Mouse (Mus musculus): ENCODE data around the gene Plcxd2. TPM values are rescaled to one million over a fixed set of nuclear protein-coding genes. Genes with fewer than 3 reads are reported as not detected.

Gene Plcxd2
- polyA plus RNA-seq, 1 experiment from 2014 or later = 0.78 TPM

DNA sequence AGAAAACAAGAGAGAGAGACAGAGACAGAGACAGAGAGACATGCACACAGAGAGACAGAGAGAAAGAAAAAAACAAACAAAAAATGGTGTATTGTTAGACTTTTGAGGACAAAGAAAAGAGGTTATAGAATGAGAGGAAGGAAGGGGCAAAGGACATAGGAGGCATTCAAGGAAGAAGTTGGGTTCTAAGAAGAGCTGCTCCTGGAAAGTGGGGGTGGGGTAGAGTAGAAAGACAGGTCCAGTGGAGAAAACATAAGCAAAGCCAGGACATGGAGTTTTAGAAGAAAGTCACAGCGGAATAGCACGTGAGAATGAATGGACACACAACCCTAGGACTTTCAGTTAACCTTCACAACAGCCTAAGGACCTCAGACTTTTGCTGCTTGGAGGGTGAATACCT lies 10.4 kb upstream of the Plcxd2 start:
- WGBS = 77% methylated on average over 2 of the region's 2 CpGs
- H3K9ac ChIP-seq = no peak overlapping the region
- no peak for TF ChIP-seq CTCF (IDR thresholded peaks at IDR 0.05; ENCODE audit: low read depth)
- no peak overlapping the region for H3K27ac ChIP-seq (ENCODE audit: low read depth)
- H3K4me2 ChIP-seq = no peak overlapping the region
- no peaks in the 10 kb centered on the region for H3K27me3 ChIP-seq (ENCODE audit: insufficient read depth, low read length)
- no peak overlapping the region for H3K4me3 ChIP-seq (ENCODE audit: low read depth, low read length)
- no peak for DNase-seq
- no peaks in the 10 kb centered on the region for H3K9me3 ChIP-seq (ENCODE audit: low read depth, low read length)
- no peaks in the 10 kb centered on the region for H3K4me1 ChIP-seq (ENCODE audit: insufficient read depth)
- no peaks in the 10 kb centered on the region for H3K36me3 ChIP-seq (ENCODE audit: insufficient read depth)
- no peak for ATAC-seq (ENCODE audit: insufficient read depth)

DNA sequence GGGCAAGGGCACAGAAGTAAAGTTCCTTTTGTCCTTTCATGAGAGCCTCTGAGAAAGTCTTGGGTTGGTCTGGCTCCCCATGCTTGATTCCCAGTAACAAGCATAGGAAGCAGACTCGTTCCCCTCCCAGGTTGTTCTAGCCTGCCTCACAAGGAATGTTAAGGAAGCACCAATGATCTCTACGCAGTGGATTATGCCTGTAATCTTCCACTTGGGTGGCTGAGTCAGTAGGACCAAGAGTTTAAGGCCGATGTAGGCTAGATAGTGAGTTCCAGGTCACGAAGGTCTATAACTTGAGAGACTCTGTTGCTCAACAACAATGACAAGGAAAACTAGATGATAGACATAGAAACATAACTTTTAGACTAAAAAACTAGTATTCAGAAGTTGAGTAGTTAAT lies 9.8 kb upstream of the Plcxd2 start:
- H3K9ac ChIP-seq = no peak overlapping the region
- H3K27me3 ChIP-seq (ENCODE audit: insufficient read depth, low read length) = no peaks in the 10 kb centered on the region
- no peaks in the 10 kb centered on the region for H3K4me1 ChIP-seq (ENCODE audit: insufficient read depth)
- no peak overlapping the region for H3K4me3 ChIP-seq (ENCODE audit: low read depth, low read length)
- 81% methylated on average over 4 of the region's 4 CpGs for WGBS
- no peak for TF ChIP-seq CTCF (IDR thresholded peaks at IDR 0.05; ENCODE audit: low read depth)
- H3K27ac ChIP-seq (ENCODE audit: low read depth) = no peak overlapping the region
- DNase-seq = no peak
- ATAC-seq (ENCODE audit: insufficient read depth) = no peak
- H3K36me3 ChIP-seq (ENCODE audit: insufficient read depth) = no peaks in the 10 kb centered on the region
- H3K9me3 ChIP-seq (ENCODE audit: low read depth, low read length) = no peaks in the 10 kb centered on the region
- no peak overlapping the region for H3K4me2 ChIP-seq

DNA sequence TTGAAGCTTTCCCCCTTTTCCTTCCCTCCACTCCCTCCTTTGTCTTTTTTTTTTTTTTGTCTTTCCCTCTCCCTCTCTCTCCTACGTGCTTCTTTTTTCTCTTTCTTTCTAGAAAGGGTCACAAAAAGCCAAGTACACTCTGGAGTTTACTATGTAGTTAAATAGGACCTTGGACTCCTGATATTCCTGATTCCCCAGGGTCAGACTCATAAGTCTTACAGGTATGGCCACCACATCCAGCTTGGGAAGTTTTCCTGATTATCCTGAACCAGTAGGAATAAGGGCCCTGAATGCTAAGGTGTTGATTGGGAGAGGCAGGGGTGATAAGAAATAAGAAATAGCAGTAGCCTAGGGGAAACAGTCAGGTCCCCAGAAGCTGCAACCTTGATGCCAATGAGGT lies 9.3 kb upstream of the Plcxd2 start:
- DNase-seq (no peak), ATAC-seq (ENCODE audit: insufficient read depth) (no peak)
- no peak overlapping the region for H3K4me3 ChIP-seq (ENCODE audit: low read depth, low read length)
- TF ChIP-seq CTCF (IDR thresholded peaks at IDR 0.05; ENCODE audit: low read depth) = no peak
- no peaks in the 10 kb centered on the region for H3K27me3 ChIP-seq (ENCODE audit: insufficient read depth, low read length)
- no peak overlapping the region for H3K27ac ChIP-seq (ENCODE audit: low read depth)
- 57% methylated on average over 1 of the region's 1 CpGs for WGBS
- H3K4me2 ChIP-seq = no peak overlapping the region
- H3K4me1 ChIP-seq (ENCODE audit: insufficient read depth) = no peaks in the 10 kb centered on the region
- H3K9me3 ChIP-seq (ENCODE audit: low read depth, low read length) = no peaks in the 10 kb centered on the region
- no peaks in the 10 kb centered on the region for H3K36me3 ChIP-seq (ENCODE audit: insufficient read depth)
- H3K9ac ChIP-seq = no peak overlapping the region

DNA sequence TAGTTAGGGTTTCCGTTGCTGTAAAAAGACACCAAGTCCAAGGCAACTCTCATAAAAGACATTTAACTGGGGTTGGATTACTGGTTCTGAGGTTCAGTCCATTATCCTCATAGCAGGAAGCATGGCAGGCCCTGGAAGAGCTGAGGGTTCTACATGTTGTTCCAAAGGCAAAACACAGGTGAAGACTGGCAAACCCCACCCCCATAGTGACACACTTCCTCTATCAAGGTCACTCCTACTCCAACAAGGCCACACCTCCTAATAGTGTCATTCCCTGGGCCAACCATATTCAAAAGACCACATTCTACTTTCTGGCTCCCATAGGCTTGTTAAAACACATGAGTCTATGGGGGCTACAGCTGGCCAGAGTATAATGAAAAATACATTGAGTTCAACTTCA lies 1.7 kb upstream of the Plcxd2 start:
- 0 out of 2 replicates have a peak, but pooled peaks cover 3% of the 10 kb centered on the region for H3K4me1 ChIP-seq (ENCODE audit: insufficient read depth)
- no peak overlapping the region for H3K27ac ChIP-seq (ENCODE audit: low read depth)
- no peaks in the 10 kb centered on the region for H3K36me3 ChIP-seq (ENCODE audit: insufficient read depth)
- DNase-seq (no peak), ATAC-seq (ENCODE audit: insufficient read depth) (no peak)
- no peaks in the 10 kb centered on the region for H3K27me3 ChIP-seq (ENCODE audit: insufficient read depth, low read length)
- H3K9ac ChIP-seq = no peak overlapping the region
- no peak for TF ChIP-seq CTCF (IDR thresholded peaks at IDR 0.05; ENCODE audit: low read depth)
- H3K9me3 ChIP-seq (ENCODE audit: low read depth, low read length) = no peaks in the 10 kb centered on the region
- 82% methylated on average over 1 of the region's 1 CpGs for WGBS
- no peak overlapping the region for H3K4me2 ChIP-seq
- H3K4me3 ChIP-seq (ENCODE audit: low read depth, low read length) = no peak overlapping the region

DNA sequence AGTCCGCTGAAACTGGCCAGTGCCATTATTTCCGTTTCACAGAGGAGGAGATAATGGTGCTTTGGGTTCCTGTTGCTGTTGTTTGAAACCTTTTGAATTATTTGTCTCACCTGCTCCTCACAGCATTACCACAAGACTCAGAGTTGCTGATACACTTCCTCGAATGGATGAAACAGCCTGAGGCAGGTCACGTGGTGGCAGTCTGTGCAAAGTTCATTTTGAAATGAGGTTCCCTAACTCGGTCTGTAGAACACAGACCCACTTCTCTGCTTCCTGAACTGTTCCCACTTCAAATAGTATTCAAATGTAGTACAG lies 845 bp upstream of the Plcxd2 start:
- WGBS = 11% methylated on average over 5 of the region's 5 CpGs
- Histone ChIP-seq H3K9ac (peak overlapping the region; percentile 65), H3K9me3 (ENCODE audit: low read depth, low read length) (no peaks in the 10 kb centered on the region), H3K27me3 (ENCODE audit: insufficient read depth, low read length) (no peaks in the 10 kb centered on the region), H3K4me2 (peak overlapping the region; percentile 96), H3K36me3 (ENCODE audit: insufficient read depth) (no peaks in the 10 kb centered on the region), H3K4me1 (ENCODE audit: insufficient read depth) (0 out of 2 replicates have a peak, but pooled peaks cover 3% of the 10 kb centered on the region), H3K4me3 (ENCODE audit: low read depth, low read length) (peak overlapping the region; percentile 58), H3K27ac (ENCODE audit: low read depth) (peak overlapping the region; percentile 21)
- ATAC-seq (ENCODE audit: insufficient read depth) (no peak), DNase-seq (peak; percentile 44)
- TF ChIP-seq CTCF (IDR thresholded peaks at IDR 0.05; ENCODE audit: low read depth) = no peak

DNA sequence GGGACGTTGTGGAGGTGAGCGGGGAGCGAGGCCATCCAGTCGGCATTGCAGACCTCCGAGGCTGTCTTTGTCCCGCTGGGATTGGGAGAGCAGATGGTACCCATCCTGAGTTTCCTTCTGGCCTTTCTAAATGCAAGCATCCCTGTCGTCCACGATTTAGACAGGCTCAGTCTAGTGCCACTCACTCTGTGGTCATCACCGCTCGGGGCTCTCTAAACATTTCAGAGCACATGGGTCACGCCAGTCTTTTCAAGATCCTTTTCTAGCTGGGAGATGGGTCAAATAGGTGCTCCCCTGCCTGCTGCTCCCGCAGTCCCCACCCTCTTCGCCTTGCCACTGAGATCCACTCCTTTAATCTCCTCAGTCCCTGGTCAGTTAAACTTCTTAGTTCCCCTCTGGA lies 301 bp downstream of the Plcxd2 start:
- peak; percentile 26 for DNase-seq
- under 1% methylated on average over 13 of the region's 13 CpGs for WGBS
- Histone ChIP-seq H3K4me3 (ENCODE audit: low read depth, low read length) (peak overlapping the region; percentile 58), H3K27me3 (ENCODE audit: insufficient read depth, low read length) (no peaks in the 10 kb centered on the region), H3K9ac (peak overlapping the region; percentile 65), H3K9me3 (ENCODE audit: low read depth, low read length) (no peaks in the 10 kb centered on the region), H3K4me2 (peak overlapping the region; percentile 96), H3K4me1 (ENCODE audit: insufficient read depth) (0 out of 2 replicates have a peak, but pooled peaks cover 3% of the 10 kb centered on the region), H3K27ac (ENCODE audit: low read depth) (no peak overlapping the region), H3K36me3 (ENCODE audit: insufficient read depth) (no peaks in the 10 kb centered on the region)
- no peak for TF ChIP-seq CTCF (IDR thresholded peaks at IDR 0.05; ENCODE audit: low read depth)
- ATAC-seq (ENCODE audit: insufficient read depth) = no peak; the same call in 1 of the 2 replicates

DNA sequence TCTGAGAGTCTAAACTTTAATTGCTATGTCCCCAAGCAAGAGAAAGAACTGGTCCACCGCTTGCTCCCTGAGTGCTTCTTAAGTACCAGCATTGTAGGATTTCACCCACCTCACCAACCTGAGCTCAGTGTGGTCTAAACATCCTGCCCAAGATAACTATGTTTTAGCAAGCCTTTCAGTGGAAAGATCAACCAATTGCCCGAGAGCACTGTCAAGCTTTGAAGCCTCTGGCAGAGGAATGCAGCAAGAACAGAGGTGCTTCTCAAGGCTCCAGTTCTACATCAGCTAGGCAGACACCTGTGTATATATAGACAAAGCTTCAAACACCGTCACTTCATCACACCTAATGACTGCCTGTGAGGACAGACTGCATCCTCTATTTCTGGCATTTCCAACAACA lies 1.3 kb downstream of the Plcxd2 start:
- DNase-seq (peak; percentile 3), ATAC-seq (ENCODE audit: insufficient read depth) (no peak)
- H3K4me1 ChIP-seq (ENCODE audit: insufficient read depth) = 0 out of 2 replicates have a peak, but pooled peaks cover 3% of the 10 kb centered on the region
- no peaks in the 10 kb centered on the region for H3K9me3 ChIP-seq (ENCODE audit: low read depth, low read length)
- no peak overlapping the region for H3K27ac ChIP-seq (ENCODE audit: low read depth)
- peak overlapping the region; percentile 58; the same call in 1 of the 2 replicates for H3K4me3 ChIP-seq (ENCODE audit: low read depth, low read length)
- H3K9ac ChIP-seq = no peak overlapping the region
- H3K27me3 ChIP-seq (ENCODE audit: insufficient read depth, low read length) = no peaks in the 10 kb centered on the region
- H3K4me2 ChIP-seq = peak overlapping the region; percentile 96
- no peaks in the 10 kb centered on the region for H3K36me3 ChIP-seq (ENCODE audit: insufficient read depth)
- TF ChIP-seq CTCF (IDR thresholded peaks at IDR 0.05; ENCODE audit: low read depth) = no peak
- WGBS = 44% methylated on average over 3 of the region's 3 CpGs
